Mouse (Mus musculus) left cerebral cortex, adult 8-10 months (tissue): ENCODE measurements around the gene Ano6. TPM values are rescaled to one million over a fixed set of nuclear protein-coding genes. Genes with fewer than 3 reads are reported as not detected.

Source experiments
- DNase-seq, 2 experiments: peaks; one replicate each; pipeline ENCODE4 v3.0.0; 2022; ENCODE audit warnings: low spot score in 2 of 2
- total RNA-seq, 4 experiments: library from RNA; stranded (reverse); gene quantifications; 2 replicates each; pipeline ENCODE4 v1.2.4; 2022

Gene Ano6
- total RNA-seq, 4 experiments from 2014 or later, result 21.3 to 27.1 (median 24.0) TPM

GRCm38 (mm10) chr15:95794611-95795565 is 4.2 kb downstream of the Ano6 start:
- DNase-seq, result no peak

GRCm38 (mm10) chr15:95796062-95796461 is 5.4 kb downstream of the Ano6 start:
- DNase-seq, result no peak

GRCm38 (mm10) chr15:95797144-95797983 is 6.7 kb downstream of the Ano6 start:
- no peak for DNase-seq

DNA sequence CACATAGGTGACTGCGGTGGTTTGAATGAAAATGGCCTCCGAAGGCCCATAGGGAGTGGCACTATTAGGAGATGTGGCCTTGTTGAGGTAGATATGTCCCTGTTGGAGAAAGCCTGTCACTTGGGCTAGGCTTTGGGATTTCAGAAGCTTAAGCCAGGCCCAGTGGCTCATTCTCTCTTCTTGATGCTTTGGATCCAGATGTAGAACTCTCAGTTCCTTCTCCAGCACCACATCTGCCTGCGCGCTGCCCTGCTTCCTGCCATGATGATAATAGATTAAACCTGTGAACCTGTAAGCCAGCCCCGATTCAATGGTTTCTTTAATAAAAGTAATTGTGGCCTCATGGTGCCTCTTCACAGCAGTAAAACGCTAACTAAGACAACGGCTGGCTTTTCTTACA is 7.6 kb downstream of the Ano6 start:
- no peak for DNase-seq

- DNase-seq, result no peak
Measured at GRCm38 (mm10) chr15:95799632-95800031, 9.0 kb downstream of the Ano6 start.

DNA sequence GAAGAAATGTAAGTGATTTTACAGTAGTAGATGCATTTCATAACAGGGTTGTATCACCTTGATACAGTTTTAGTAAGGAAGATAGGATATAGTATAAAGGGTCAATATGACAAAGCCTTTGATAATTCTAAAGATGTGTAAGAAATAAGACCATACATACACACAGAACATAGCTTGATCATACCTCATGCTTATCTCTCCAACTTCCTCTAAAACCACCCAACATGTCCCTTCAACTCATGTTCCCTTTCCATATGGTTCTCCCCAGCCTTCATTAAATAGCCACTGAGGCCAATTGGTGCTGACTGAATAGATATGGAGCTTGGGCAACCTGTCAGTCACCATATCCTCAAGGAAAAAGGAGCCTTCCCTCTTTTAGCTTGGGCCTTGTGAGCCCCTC is 9.4 kb downstream of the Ano6 start:
- DNase-seq, result no peak

DNA sequence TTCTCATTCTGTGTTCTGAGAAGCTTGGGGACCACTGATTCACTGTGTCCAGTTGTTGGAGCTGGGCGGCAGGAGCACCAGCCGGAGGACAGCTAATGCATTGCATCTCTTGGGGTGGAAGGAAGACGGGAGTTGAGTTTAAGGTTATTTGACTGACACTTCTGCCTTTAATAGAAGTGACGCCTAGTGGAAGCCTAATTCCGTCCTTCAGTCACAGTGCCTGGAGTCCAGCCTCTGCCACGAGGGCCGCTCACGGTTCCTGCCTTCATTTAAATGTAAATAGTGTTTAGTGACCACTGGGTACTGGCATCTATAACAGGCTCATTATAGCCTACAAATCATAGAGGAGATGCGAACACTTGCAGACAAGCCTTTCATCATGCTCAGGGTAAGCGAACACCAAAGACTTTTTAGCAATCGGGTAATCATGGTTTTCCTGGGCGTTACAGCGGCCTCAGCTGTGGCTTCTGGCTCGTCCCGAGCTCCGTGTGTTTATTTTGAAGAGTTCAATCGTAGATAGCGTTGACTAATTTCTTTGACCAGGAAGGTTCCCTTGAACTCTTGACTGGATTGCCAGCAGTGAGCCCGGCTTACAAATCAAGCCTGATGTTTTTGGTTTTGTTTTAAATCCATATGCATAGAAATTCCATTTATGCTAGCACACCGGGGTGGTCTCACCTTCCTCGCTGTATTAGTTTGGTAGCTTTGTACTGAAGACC is 10.8 kb downstream of the Ano6 start:
- no peak for DNase-seq

- no peak for DNase-seq
Measured at GRCm38 (mm10) chr15:95802140-95802539, 11.5 kb downstream of the Ano6 start.

DNA sequence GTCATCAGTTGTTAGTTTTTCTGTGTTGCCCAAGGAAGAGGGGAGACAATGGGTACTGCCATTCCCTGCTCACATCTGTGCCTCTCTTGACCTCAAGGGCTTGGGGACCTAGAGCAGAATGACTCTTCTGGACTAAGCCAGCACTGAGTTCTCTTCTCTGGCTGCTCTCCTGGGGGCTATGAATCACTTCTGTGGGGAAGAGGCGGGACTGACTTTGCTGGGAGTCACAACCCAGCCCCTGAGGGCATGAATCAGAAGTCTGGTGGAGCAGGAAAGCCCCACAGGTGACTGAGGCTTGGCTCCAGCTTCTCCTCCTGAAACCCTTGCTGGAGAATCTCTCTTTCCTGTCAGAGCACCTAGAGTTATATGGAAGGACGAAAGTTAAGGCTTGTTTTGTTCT is 12.1 kb downstream of the Ano6 start:
- no peak for DNase-seq

- no peak for DNase-seq
Measured at GRCm38 (mm10) chr15:95803484-95803883, 12.8 kb downstream of the Ano6 start.

GRCm38 (mm10) chr15:95804255-95804654 is 13.6 kb downstream of the Ano6 start:
- peak in 1 of 2 experiments; percentile 74 for DNase-seq

DNA sequence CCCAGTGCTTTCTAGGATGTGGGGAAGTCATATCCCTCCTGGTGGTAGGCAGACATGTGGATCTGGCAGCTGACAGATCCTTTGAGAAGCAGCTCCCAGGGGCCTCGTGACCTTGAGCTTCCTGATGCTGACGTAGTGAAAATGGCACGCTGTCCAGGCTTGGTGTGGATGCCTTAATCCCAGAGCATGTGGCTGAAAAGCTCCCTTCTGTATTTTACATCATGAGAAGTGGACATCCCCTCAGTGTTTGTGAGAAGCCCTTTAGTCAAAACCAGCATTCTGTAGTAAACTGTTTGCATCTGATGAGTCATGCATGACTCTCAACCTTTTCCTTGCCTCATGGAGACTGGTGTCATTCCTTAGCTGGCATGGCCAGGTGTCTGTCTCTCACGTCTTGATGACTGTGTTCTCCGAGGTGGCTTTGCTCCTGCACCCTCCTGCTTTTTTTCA is 14.4 kb downstream of the Ano6 start:
- no peak for DNase-seq

DNA sequence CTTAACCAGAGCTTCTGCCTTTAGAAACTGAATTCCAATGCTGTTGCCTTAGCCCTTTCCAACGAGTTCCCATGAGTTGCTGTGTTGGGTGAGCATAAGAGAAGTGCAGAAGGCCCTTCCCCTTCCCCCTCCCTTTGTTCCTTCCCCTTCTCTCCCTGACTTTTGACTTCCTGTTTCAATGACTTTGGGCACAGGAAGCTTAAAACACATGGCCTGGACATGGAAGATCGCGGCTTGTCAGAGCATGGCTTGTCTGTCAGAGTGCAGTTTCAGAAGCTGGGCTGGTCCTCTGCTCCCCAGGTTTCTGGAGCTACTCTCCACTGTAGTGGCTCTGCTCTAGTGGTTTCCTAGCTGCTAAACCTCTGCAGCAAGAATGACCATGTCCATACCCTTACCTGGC is 17.3 kb downstream of the Ano6 start:
- no peak for DNase-seq

DNA sequence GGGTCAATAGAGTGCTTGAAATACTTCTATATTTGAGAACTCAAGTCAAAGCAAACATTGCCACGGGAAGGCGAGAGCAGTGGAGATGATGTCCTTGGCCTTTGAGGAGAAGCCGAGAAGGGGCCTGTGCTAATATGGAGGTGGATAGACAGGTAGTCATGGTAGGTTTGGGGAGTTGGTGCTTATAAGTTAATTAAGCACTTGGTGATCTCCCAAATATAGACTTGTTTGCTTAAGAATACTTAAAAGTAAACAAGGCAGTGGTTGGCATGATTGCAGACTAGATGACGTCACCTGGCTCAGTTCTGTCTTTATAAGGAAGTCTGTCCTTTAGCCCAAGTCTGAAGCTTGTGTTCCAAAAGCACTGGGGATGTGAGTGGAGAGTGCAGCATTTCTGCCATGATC is 19.7 kb downstream of the Ano6 start:
- no peak for DNase-seq

DNA sequence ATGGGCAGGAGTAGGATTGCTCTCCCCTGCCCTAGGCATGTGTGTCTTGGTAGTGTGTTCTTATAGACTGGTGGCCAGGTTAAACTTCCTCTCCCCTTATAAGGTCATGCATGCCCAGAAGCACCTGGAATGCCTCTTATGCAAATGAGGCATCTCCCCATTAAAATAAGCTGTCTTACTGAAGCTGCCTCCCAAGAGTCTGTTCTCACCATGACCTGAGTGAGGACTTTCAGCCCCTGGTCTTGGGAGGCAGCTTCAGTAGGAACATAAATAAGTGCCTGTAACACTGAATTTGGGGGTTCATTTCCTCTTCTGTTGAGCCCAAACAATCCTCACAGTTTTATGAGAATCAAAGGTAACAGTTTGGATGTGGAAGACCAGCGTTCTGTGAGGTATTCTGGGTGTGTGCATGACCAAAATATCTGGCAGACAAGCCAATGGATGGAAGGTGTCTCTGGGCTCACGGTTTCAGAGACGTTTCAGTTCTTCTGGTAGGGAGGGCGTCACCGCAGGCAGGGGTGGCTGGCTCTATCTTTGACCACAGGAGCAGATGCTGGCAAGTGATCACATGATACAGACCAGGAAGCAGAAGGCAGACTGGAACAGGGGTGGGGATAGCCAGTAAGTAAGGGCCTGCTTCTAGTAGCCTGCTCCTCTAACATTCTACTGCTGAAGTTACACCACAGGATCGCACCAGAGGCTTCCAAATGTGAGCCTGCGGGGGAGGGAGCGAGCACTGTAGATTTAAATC is 22.4 kb downstream of the Ano6 start:
- DNase-seq, result no peak

DNA sequence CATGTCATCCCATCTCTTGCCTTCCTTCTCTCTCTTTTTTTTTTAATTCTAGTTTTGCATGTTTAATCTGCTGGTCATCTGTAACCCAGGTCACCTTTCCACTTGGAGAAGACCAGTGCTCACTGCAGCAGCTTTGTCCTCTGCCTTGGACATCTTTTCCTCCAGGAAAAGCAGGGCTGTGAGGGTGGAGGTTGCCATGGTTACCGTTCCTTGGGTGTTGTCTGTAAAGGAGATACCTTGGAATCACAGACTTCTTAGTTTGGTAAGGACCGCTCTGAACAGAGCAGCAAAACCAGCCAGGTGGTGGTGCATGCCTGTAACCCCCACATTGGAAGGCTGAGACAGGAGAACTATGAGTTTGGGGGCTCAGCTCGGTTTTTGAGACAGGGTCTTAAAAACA is 26.9 kb downstream of the Ano6 start:
- peak in 1 of 2 experiments; percentile 74 for DNase-seq

DNA sequence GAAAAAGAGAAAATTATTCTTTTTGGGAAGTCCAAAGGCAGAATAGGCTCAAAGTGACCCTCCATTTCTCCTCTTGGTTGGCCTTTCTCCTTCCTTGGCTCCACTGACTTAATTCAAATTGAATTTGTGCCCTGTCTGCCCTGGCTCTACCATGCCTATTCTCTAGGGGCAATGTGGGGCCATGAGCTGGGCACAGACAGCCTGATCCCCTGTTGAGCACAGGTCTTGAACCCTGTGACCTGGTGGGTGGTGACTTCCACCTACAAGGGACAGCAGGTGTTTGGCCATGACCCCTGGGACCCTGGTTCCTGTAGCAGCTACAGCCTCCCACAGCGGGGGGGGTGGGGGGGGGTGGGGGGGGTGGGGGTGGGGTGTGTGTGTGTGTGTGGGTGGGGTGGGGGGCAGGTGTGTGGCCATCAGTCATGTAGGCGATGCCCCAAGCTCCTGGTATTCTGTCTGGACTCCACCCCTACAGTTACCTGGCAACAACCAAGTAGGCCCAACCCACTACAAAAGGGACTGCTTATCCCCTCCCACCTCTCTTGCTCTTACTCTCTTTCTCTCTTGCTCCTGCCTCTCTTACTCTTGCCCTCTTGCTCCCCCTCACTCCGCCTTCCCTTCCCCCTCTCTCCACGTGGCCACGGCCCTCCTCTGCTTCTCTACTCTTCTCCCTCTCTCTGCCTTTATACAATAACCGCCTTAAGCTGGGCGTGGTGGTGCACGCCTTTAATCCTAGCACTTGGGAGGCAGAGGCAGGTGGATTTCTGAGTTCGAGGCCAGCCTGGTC is 28.8 kb downstream of the Ano6 start:
- DNase-seq, result no peak

DNA sequence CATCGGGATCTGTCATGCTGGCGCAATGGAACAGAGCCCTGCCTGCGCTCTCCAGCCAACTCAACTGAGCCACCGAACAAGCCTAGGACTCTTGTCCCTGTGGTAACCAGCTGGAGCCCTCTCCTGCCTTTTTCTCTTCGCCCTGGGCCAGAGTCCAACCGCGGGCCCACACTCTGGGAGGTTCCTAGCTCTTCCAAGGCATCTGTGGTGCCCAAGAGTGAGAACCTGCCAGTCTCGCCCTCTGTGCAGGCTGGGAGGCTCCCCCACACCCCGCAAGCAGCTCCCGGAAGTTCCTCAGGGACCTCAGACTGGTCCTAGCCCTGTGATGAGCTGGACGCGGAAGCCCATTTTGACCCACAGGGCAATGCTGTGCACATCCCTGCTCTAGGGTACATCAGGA is 29.5 kb downstream of the Ano6 start:
- DNase-seq, result no peak

DNA sequence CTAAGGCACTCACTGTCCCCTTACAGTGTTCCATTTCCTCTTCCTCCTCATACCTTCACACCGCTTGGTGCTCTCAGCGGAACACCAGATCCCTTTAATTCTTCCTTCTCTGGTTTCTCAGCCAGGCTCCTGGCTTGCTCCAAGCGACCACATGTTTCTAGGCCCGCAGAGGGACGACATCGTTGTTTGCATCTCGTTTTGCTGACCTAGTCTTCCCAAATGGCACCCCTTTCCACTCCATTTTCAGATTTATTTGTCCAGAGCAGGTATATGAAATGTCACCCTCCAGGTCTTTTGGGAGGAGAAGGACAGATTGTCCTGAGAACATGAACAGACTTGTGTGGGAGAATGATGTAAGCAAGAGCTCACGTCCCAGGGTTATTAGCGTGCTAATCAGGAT is 30.0 kb downstream of the Ano6 start:
- DNase-seq, result no peak

DNA sequence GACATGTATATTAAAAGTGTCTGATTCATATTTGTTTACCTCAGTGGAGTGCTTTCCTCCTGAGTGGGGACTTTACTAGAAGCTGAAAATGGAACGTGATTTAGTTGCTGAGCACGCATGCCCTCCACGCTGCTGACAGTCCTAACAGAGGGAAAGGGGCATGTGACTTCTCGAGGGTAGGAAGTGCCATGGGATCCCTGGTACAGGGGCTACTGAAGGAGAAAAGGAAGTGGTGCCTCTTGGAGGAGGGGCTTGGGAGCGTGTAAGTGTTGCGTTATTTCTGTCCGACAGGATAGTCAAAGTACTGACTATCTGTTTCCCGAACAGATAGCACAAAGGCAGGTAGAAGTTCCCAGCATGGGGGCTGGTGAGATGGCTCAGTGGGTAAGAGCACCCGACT is 31.5 kb downstream of the Ano6 start:
- DNase-seq, result no peak
